Mouse (Mus musculus) heart, postnatal 36 days (tissue): ENCODE data around the gene Vmn2r76. TPM values are rescaled to one million over a fixed set of nuclear protein-coding genes. Genes with fewer than 3 reads are reported as not detected.
"Not testable (repeated sequence)": the region's sequence is repeated elsewhere in the genome, so short reads cannot be mapped to it uniquely, and the experiment has no call there.

Experiments used
- DNase-seq, 2 experiments: peaks; one replicate each; pipeline ENCODE4 v3.0.0; 2021 to 2022
- intact Hi-C: fragments of 180-260 bp; cut with DNase I; formaldehyde crosslinking; loops from one replicate; pipeline ENCODE4 v1.15.1; 2025
- total RNA-seq, 2 experiments: library from RNA; stranded (reverse); gene quantifications; 2 replicates each; pipeline ENCODE4 v1.2.3; 2021

Vmn2r76 gene
- not detected for total RNA-seq

DNA sequence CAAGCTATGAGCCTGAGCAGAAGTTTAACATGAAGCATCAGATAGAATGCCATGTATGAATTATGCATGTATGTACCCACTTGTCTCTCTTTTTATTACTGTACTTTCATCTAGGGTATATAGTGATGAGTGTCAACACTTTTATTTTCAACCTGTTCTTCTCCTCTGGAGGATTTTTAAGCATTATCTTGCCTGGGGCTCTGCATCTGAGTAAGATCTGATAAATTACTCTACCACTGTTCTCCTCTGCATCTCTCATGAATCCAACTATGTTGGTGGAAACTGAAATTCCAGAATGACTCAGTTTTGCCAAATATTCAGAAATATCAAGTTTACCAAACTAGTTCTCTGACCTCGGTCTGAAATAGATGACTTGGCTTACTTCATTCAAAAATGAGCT lies at the start of gene Vmn2r76:
Gene Vmn2r76 (minus strand): TSS at position 101 of the 400 bp plus-strand sequence.
- intact Hi-C loops, result no loop called here
- DNase-seq, result no peak

DNA sequence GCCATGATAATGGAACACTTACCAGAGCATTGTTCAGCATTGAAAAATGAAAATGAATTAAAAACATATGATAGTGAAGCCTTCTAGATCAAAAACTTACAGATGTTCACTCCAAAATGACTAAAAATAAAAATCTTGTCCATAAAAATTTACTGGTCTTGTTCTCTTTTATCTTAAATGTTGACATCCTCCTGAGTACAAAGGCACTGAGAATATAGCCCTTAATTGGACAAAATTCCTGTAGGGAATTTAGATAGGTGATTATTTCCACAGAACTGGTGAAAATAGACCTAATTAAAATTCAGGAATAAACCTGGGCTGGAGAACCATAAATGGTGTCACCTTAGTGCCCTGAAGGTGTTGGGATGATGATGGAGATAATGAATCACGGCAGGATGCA lies 31.0 kb upstream of the Vmn2r76 start, which contains the start of gene Olfr310:
Gene Olfr310 (minus strand): TSS at position 101 of the 400 bp plus-strand sequence.
- intact Hi-C loops, result no loop called here

DNA sequence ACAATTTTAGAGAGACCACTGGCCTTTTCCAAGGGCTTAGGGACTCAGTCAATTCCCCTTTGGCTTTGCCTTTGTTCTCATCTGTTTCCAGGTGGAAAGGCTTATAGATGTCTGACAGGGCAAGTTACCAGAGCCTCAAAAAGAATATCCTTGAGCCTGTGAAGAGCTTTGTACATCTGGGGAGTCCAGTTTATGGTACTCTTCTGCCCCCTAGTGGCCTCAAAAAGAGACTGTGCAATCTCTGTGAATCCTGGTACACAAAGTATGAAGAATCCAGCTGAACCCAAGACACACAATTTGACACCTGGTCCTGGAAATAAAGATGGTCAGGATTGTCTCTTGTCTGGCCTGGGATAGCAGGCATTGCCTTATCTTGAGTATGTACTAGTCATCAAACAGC lies 34.8 kb downstream of the Vmn2r76 start:
- intact Hi-C loops, result no loop called here
- no peak for DNase-seq

More for the DNA sequence above, 31.0 kb upstream of the Vmn2r76 start, which contains the start of gene Olfr310:
- no peak for DNase-seq

DNA sequence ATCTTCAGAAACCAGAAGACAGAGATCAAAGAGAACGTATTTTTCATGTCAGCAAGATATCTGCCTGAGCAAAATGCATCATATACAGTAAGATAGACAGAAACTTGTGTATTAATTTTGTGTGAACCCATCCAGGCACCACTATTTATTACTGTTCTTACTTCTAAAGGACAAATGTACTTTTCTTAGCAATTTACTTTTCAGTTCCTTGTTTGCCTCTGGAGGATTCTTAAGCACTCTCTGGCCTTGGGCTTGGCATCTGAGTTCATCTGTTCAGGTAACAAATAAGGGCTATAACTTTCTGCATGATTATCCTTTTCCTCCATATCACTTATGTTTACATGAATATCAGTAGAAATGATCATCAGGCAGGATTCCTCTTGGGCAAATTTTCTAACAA lies 74.4 kb downstream of the Vmn2r76 start, which contains the start of gene Vmn2r75:
Gene Vmn2r75 (minus strand): TSS at position 101 of the 400 bp plus-strand sequence.
- intact Hi-C loops, DNase-seq: not testable (repeated sequence)

Other genes starting within 250 kb of the Vmn2r76 start
- not detected for gene Vmn2r75, start 74.5 kb downstream of the Vmn2r76 start, total RNA-seq
- gene Olfr310, start 30.9 kb upstream of the Vmn2r76 start, total RNA-seq, result not detected
- not detected for gene Olfr309, start 67.4 kb upstream of the Vmn2r76 start, total RNA-seq
- not detected for gene Olfr308, start 79.3 kb upstream of the Vmn2r76 start, total RNA-seq
- not detected for gene Olfr307, start 91.3 kb upstream of the Vmn2r76 start, total RNA-seq
- not detected for gene Olfr305, start 120.6 kb upstream of the Vmn2r76 start, total RNA-seq
- gene Olfr304, start 140.3 kb upstream of the Vmn2r76 start, total RNA-seq, result not detected
- gene Olfr303, start 151.5 kb upstream of the Vmn2r76 start, total RNA-seq, result not detected
- gene Olfr301, start 157.5 kb upstream of the Vmn2r76 start, total RNA-seq, result not detected
- gene Olfr299, start 213.6 kb upstream of the Vmn2r76 start, total RNA-seq, result not detected
- not detected for gene Olfr298, start 246.2 kb upstream of the Vmn2r76 start, total RNA-seq